Mouse (Mus musculus) limb, embryonic 10.5 days (tissue): ENCODE measurements around the gene Ift43. TPM values are rescaled to one million over a fixed set of nuclear protein-coding genes. Genes with fewer than 3 reads are reported as not detected.

Experiments used
- DNase-seq: peaks from one replicate; pipeline ENCODE4 v3.0.0-alpha.2; 2017; ENCODE audit warnings: low spot score
- H3K27ac ChIP-seq: fragments of 300-500 bp; sonication (generic); 2 replicates; pipeline ENCODE4 v1.5.1; 2016; ENCODE audit warnings: mild to moderate bottlenecking
- H3K27me3 ChIP-seq: fragments of 300-500 bp; sonication (generic); 2 replicates; pipeline ENCODE4 v1.6.1; 2016; ENCODE audit warnings: low read depth, mild to moderate bottlenecking; ENCODE audit not compliant: poor library complexity, severe bottlenecking
- H3K36me3 ChIP-seq: fragments of 300-500 bp; sonication (generic); 2 replicates; pipeline ENCODE4 v1.6.1; 2016; ENCODE audit warnings: mild to moderate bottlenecking, moderate library complexity
- H3K4me1 ChIP-seq: fragments of 300-500 bp; sonication (generic); 2 replicates; pipeline ENCODE4 v1.6.1; 2016
- H3K4me3 ChIP-seq: fragments of 300-500 bp; sonication (generic); 2 replicates; pipeline ENCODE4 v1.5.1; 2016; ENCODE audit warnings: mild to moderate bottlenecking, moderate library complexity
- H3K9me3 ChIP-seq: fragments of 300-500 bp; sonication (generic); replicated peaks from 2 replicates; pipeline ENCODE4 v1.6.1; 2016; ENCODE audit warnings: mild to moderate bottlenecking
- WGBS: fragments of 180-500 bp; shearing (Covaris S2); methylation state at CpG from one replicate; pipeline ENCODE4 v1.1.7; 2016; 5-methylcytosine and 5-hydroxymethylcytosine counted together
- polyA plus RNA-seq: library from polyadenylated mRNA; unstranded; fragments of >200 nt; fragmentation: Nextera tagmentation; extraction: Ambion mirVana; gene quantifications from 2 replicates; pipeline ENCODE4 v1.2.1, GENCODE M21; 2016

Gene Ift43
- polyA plus RNA-seq, 1 experiment from 2014 or later: 71.6 TPM

DNA sequence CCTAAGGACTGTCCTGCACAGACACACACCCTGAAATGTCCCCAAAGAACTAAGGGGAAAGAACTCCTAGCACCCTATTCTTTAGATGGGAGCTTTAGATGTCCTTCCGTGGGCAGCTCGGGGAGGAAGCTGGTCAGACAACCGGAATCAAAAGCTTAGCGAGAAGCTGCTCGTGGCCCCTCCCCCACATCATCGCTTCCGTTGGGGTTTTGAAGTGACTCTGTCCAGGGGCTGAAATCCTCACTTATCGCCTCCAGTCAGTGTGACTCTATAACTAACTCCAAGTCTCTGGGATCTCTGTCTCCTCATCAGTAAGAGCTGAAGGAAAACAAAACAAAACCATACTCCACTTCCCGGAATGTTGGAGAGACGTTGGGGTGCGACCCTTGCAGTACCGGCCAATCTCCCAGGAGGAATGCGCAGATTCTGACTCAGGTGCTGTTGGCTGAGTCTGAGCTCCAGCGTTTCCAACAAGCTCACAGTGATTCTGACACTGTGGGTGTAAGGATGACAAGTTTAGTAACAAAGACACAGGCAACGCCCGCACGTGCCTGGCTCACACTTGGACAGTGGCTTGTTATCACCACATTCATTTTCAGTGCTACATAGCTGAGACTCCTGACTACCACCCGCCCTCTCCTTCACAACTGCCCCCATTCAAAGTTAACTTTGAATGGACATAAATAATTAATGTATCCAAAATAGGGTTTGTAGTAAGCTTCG, 107.4 kb downstream of the Ift43 start:
- Histone ChIP-seq H3K27ac (no peak overlapping the region), H3K4me1 (peaks cover 24% of the 10 kb centered on the region), H3K9me3 (no peaks in the 10 kb centered on the region), H3K27me3 (peaks cover 26% of the 10 kb centered on the region; the same call in 1 of the 2 replicates), H3K36me3 (no peaks in the 10 kb centered on the region), H3K4me3 (no peak overlapping the region)
- WGBS: 22% methylated on average over 19 of the region's 19 CpGs
- DNase-seq: no peak

DNA sequence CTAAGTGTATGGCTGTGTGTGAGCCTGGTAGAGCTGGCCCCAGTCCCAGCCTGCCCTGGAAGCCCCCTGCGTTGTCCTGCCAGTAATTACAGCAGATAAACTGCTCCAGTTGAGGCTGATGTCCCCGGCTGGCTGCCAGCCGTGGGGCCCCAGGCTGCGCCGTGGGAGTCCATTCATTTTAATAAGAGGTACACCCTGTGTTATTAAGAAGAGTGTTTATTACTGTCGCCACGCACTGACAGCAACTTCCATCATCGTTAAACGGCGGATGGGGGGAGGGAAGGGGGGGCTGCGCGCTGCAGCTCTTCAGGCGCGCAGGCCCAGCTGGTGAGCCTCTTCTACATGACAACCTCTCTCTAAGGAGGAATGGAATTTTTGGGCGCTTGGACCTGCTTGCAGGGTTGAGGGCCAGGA, 109.7 kb downstream of the Ift43 start:
- peaks cover 24% of the 10 kb centered on the region for H3K4me1 ChIP-seq
- WGBS: 43% methylated on average over 15 of the region's 15 CpGs
- no peak overlapping the region for H3K27ac ChIP-seq
- no peak overlapping the region for H3K4me3 ChIP-seq
- no peaks in the 10 kb centered on the region for H3K36me3 ChIP-seq
- no peaks in the 10 kb centered on the region for H3K9me3 ChIP-seq
- no peak for DNase-seq
- peaks cover 16% of the 10 kb centered on the region; the same call in 1 of the 2 replicates for H3K27me3 ChIP-seq

DNA sequence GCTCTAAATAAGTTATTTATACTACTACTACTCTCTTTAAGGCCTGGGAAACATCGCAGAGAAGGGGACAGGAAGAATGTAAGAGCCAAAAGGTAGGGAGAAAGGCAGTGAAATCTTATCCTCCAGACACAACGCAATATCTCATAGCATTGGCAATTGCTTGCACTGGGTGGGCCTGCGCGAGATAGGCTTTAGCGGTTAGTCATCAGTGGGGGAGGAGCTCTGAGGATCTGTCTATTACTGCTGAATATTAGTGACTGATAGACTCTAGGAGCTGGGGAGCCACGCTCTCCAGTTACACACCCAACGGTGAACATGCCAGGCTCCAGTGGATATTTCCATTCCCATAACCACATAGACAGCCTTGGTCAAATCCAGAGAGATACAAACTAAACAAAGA, 114.6 kb downstream of the Ift43 start:
- H3K27ac ChIP-seq: no peak overlapping the region
- DNase-seq: no peak

DNA sequence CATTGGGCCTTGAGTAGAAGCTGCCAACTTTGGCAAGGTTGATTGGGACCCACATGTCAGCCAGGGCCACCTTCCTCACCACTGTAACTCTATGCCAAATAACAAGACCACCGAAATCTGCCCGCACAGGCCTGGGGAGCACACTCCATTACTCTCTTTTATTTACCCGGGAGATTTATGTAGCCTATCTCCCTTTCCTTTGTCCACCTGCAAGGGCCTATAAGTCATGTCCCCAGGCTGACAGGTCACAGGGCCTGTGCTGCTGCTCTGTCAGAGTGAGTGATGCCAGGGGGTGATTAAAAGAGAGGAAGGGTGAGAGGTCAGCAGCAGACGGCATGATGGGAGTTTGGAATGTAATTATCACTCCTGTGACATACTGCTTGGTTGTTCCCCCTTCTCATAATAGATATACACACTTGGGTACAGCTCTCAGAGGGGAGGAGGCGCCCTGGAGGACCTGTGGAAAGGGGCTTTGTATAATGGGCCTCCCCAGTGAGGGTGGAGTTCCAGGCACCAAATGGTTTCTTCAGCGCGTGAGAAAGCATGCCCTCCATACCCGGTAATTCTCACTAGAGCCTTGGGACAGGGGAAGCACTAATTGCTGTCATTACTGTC, 121.2 kb downstream of the Ift43 start:
- H3K27ac ChIP-seq: no peak overlapping the region
- no peaks in the 10 kb centered on the region for H3K9me3 ChIP-seq
- peaks cover 8% of the 10 kb centered on the region for H3K4me1 ChIP-seq
- WGBS: 9% methylated on average over 8 of the region's 8 CpGs
- H3K36me3 ChIP-seq: no peaks in the 10 kb centered on the region
- H3K4me3 ChIP-seq: no peak overlapping the region
- DNase-seq: no peak
- peaks cover 6% of the 10 kb centered on the region; the same call in 1 of the 2 replicates for H3K27me3 ChIP-seq

More for the DNA sequence above, 114.6 kb downstream of the Ift43 start:
- no peaks in the 10 kb centered on the region for H3K9me3 ChIP-seq
- H3K4me3 ChIP-seq: no peak overlapping the region
- H3K36me3 ChIP-seq: no peaks in the 10 kb centered on the region
- 89% methylated on average over 7 of the region's 7 CpGs for WGBS
- no peaks in the 10 kb centered on the region for H3K27me3 ChIP-seq
- H3K4me1 ChIP-seq: peaks cover 7% of the 10 kb centered on the region

DNA sequence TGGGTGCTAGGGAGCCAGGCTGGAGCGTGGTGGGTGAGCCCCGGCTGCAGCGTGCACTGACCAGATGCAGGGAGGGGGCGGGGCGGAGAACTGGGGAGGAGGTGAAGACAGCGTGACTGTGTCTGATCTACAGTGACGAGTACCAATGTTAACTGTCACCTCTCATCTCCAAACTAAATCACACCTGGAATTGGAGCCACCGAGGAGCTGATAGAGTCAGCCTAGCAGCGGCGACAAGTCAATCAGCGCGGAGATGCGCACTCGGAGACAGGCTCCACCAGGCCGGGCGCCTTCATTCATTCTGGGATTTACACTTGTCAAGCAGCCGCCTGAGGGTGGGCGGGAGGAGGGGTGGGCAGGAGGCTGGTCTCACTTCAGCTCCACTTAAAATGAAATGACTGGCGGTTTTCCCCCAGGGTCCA, 128.8 kb downstream of the Ift43 start:
- WGBS: 1% methylated on average over 19 of the region's 19 CpGs

More for the DNA sequence above, 128.8 kb downstream of the Ift43 start:
- peaks cover 81% of the 10 kb centered on the region for H3K27me3 ChIP-seq
- no peaks in the 10 kb centered on the region for H3K9me3 ChIP-seq
- no peak overlapping the region for H3K4me3 ChIP-seq
- no peak for DNase-seq
- H3K36me3 ChIP-seq: no peaks in the 10 kb centered on the region
- peaks cover 14% of the 10 kb centered on the region for H3K4me1 ChIP-seq
- no peak overlapping the region for H3K27ac ChIP-seq

Other genes with a start within 250 kb of the Ift43 start
- 15.7 and 24.3 TPM in 2 replicates for gene Tgfb3, start 3.5 kb upstream of the Ift43 start, polyA plus RNA-seq
- gene Gpatch2l, start 159.3 kb downstream of the Ift43 start, polyA plus RNA-seq: 14.9 and 18.0 TPM in 2 replicates